Mouse (Mus musculus): ENCODE measurements around the gene Trpv6. TPM values are rescaled to one million over a fixed set of nuclear protein-coding genes. Genes with fewer than 3 reads are reported as not detected.

The Trpv6 gene
- not detected for total RNA-seq (2021)
- long read RNA-seq, experiment 1 = 0 reads
- long read RNA-seq, experiment 2 = 0 reads

DNA sequence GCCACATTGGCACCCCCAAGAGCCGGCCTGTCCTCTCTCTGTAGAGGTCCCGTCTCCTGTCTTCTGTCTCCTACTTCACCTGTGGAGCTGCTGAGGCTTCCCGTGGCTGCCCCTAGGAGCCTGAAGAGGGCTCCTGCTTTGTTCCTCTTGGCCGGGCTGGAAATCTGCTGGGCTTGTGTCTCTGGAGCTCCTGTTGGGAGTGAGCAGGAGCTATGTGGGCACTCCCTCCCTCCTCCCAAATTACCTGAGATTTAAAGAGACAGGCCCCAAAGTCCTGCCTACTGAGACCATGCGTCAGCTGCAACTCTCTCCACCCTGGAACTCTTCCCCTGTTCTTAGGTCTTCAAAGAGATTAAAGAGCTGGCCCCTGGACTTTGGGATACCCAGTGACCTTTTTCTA lies at the start of gene Trpv6:
Trpv6 (minus strand) TSS at position 228 of the 400 bp plus-strand sequence.
- no peak for DNase-seq

DNA sequence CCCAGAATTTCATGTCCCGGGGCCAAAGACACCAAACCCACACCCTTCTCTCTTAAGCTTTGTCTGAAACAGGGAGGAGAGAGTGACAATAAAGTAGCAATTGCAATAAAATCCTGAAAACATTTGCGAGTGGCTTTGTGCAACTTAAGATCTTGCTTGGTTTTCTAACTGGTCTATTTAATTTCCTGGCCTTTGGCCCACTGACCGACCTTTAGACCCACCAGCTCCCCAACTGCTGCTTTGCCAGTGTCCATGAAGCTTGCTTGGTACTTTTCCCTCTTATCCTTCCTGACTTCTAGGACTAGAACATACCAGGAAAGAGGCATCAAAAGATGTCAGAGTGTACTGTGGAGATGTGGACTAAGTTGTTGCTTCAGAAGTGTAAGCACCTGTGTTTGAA lies 49.4 kb upstream of the Trpv6 start:
- DNase-seq = no peak

DNA sequence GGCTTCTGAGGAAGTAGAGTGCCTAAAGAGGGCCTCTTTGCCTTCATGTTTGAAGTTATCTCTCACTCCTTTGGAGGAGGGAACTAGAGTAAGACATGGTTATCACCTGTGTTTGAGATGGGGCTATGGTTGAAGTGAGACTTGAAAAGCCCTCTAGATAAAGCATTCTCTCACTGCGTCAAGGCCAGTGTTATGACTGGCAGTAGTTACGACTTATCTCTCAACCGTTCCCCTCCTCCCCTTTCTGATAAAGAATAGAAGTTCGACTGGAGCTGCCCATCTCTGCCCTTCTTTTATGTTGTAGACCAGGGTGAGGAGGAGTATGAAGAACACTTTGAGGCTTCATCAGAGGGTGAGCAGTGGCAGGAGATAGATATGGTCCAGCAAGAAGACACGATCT lies 48.7 kb upstream of the Trpv6 start:
- no peak for DNase-seq

DNA sequence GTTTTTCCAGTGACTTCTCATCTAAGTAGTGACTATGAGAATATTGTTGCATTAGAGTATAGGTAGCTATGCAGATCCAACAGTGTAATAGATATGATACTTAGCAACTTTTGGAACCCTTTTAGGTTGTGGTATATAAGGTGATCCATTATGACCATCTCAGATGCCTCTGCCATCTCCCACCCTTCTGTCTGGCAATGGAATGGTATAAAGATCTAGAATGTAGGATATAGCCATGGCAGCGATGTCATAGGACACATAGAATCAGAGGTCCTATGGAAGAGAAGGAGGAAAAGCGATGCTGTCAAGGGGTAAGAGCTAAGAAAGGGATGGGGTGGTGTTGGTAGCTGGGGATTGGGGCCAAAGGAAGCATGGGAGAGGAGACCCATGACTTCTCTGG lies 47.9 kb upstream of the Trpv6 start, which contains the start of gene Llcfc1:
Llcfc1 (plus strand) TSS at position 301 of the 400 bp plus-strand sequence.
- no peak for DNase-seq

DNA sequence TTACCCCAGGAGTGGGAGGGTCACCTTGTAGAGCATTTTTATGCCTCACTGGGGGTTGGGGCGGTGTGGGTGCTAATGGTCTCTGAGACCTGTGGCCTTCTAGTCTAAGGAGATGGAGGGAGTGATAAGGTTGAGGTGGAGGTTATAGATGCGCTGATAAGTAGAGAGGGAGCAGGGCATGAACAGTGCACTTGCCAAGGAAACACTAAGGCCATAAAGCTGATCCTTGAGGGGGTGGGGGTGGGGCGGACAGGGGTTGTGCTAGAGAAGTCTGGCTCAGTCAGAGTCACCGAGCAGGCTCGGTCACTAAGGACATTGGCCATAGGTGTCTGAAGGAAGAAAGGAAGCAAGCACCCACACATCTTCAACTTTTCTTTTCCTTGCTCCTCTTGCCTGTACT lies 45.5 kb upstream of the Trpv6 start:
- DNase-seq = no peak

DNA sequence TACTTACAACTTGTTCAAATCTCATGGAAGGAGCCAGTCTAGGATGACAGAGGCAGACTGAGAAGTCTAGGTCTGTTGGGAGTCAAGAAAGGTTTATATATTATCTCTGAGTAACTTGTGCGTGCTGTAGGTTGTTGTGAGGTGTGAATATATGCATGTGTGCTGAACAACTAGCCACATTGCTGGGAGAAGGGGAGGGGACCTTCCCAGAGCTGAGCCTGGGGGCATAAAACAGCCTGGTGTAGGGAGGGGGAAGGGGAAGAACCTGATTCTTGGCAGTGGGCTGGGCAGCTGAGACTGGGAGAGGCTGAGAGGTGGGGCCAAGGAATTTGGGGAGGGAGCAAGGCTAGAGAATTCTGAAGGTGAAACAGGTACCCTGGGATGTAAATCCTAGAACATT lies 44.5 kb upstream of the Trpv6 start, which contains the start of gene Trpv5:
Trpv5 (minus strand) TSS at position 101 of the 400 bp plus-strand sequence.
- no peak for DNase-seq

DNA sequence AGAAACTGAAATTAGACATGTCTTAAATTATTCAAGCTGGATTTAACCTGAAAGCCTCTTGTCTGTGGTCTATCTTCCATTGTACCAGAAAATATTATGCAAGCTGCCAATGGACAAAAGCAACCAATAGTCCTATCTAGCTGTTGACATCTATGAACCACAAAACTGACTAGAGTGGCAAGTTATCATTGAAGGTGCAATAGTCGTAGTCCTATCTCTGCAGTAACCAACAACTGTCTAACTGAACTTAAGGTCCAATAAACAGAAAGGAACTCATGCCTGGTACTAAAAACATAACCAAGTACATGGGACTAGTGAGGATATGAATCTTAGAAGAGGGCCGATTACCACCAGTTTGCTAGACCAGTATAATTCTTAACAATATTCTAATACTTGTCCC lies 40.3 kb upstream of the Trpv6 start:
- DNase-seq = no peak

DNA sequence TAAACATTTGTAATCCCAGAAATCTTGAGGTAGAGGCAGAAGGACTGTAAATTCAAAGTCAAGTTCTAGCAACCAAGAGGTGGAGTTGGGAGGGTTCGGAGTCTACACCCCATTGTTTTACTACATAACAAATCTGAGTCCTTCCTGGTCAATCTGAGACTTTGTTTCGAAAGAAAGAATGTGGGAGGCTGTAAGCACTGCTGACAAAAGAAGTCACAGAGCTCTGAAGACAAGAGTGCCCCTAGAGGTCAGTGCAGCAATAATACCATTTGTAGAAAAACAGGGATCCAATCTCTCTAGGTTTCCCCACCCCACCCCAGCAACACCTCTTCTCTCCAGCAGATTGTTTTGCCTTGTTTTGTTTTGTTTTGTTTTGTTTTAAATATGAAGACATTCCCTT lies 26.1 kb upstream of the Trpv6 start:
- no peak for DNase-seq

DNA sequence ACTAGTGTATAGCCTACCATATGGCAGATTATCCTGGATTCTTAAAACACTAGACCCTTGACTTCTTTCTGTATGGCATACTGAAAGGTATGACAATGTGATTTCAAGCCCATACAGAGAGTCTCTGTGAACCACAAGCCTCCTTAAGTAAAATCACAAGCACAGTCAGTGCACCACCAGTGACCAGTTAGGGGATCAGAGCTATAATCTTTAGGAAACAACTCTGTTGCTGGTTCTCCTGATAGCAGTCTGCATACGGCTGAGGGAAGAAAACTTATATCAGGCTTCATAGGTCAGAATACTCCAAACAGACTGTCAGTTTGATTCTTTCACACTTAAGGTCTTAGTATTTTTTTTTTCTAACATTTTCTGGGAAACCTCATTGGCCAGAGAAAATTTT lies 22.3 kb upstream of the Trpv6 start:
- no peak for DNase-seq

DNA sequence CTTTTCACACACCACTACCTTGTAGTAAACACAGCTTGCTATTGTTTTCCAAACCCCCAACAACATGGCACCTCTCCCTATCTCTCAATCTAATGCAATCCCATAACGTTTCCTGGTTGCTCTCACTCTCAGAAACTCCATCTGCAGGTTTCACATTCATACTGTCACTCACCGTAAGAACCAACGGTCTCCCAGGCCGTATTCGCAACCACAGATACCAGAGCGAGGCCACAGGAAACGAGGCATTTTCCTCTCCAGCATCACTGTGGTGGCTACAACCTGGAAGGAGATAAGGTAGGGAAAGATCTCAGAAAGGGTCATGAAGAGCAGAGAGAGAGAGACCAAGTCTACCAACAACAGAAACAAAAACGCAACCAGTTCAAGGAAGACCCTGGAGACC lies 18.4 kb upstream of the Trpv6 start:
- DNase-seq = no peak

DNA sequence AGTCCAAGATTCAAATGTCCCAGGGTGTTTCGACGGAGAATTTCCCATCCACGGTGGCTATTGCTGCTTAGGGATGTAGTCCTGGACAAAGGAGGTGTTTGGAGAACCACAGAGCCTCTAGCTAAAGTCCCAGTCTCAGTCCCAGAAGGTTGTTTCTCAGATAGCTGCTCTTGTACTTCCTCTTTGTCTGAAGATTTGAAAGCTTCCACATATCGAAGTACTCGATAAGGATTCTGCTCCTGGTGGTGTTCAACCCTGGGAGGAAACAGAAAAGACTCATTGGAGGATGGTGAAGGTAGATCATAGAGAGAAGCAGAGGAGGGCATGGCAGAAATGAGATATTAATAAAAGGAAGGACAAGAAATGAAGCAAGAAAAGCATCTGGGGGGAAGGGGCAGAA lies 17.0 kb upstream of the Trpv6 start:
- no peak for DNase-seq

DNA sequence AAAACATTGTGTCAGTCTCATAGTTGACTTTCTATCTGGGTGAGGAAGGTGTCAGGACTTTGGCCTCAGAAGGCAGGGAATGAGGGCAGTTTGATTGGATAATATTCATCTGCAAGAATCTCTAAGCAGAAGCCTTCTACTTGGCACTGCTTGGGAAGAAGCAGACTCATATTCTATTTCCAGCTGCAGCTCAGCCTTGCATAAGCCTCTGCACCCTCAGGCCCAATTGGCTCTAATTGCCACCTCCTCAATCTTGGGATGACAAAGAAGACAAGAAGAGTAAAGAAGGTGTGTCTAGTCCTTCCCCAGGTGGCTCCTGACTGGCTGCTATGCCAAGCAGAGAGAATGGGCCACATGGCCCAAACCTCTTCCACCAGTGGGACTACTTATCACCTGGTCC lies 10.5 kb upstream of the Trpv6 start:
- no peak for DNase-seq

DNA sequence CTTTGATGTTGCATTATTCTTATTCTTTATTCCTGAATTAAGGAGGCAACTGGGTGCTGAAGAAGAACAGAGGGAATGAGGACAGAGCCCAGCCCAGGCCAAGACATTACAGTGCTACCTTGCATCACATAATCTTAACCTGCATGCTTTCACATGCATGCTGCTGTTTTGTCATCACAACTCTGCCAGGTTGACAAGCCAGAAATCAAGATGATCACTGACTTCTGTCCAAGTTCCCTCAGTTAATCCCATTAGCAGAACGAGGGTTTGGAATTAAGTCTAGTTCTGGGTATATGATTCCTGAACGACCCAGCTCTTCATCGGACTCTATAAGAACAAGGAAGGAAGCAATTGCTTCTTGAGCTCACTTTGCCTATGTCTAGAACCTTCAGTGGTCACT lies 10.0 kb upstream of the Trpv6 start:
- DNase-seq = no peak

DNA sequence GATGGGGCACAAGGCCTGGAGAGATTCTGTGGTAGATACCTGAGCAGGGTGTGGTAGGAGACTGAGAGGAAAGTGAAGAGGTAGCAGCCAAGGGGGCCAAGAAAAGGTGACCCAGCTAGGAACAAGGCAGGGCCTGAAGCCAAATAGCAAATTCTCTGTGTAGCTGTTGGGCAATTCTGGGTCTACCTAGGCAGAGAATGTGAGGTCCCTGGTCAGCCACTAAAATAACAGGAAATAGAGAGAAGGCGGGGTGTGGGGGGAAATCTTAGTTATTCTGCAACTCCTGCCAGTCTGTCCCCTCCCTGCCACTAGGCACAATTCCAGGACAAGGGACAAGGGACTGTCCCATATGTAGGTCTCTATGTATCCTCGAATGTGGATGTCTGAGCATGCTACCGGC lies 7.0 kb upstream of the Trpv6 start:
- DNase-seq = no peak

DNA sequence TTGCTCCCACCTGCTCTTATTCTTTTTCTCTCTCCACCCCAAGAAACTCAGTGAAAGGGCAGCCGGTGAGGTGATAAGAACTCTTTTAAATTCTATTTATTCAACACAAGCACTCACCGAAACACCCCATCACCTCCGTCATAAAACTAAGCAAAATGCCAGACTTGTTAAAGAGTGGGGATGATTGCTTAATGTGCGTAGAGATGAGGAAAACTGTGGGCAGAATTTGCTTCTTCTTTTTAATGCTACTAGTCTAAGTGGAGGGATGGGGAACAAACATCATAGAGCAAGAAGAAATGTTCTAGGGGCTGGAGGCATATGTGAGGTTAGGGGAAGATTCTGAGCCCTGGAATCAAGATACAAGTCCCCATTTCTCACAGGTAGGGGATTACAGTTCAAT lies 6.6 kb upstream of the Trpv6 start:
- DNase-seq = no peak

DNA sequence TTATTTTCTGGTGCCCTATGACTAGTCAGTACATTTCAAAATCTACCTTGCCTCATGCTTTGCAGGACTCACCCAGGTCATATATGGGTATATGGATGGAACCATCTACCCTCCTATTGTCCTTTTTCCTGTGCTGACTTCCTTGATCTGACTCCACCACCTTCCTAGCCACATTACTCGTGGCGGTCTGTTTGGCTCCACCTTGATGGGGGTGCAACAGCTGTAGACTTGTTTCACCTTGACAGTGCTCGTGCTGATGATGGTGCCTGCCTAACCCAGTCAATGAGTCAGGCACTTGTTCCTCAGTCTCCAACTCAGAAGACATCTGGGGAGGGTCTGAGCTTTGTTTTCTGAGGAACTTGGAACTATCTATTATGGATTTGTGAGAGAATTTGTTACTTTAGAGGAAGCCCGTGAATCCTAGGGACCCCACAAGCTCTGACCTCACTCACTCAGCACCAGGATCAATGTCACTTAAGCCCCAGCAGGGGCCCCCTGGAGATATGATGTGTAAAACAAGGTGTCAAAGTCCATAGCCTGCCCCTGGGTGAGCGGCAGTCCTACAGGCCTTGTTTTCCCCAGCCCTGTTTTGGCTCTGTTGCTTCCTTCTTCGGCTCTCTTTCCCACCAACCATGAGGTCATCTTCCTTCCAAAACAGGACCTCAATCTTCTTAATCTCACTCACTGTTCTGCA lies 5.1 kb upstream of the Trpv6 start:
- no peak for DNase-seq

DNA sequence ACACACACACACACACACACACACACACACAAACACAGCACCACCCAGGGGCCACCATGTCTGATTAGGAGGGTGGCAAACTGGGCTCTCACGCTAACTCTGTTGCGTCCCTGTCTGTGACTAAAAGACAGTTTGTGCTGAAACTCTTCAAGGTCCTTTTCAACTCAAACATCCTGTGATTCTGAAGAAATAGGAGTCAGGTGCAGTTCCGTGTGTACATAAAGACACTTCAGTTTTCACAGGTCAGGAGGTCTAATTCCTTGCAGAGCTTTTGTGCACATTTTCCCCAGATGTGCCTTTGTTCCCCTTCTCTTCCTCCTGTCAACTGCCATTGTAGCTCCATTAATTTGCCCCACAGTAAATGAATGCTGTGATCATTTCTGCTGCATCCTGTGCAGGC lies 4.2 kb upstream of the Trpv6 start:
- no peak for DNase-seq

DNA sequence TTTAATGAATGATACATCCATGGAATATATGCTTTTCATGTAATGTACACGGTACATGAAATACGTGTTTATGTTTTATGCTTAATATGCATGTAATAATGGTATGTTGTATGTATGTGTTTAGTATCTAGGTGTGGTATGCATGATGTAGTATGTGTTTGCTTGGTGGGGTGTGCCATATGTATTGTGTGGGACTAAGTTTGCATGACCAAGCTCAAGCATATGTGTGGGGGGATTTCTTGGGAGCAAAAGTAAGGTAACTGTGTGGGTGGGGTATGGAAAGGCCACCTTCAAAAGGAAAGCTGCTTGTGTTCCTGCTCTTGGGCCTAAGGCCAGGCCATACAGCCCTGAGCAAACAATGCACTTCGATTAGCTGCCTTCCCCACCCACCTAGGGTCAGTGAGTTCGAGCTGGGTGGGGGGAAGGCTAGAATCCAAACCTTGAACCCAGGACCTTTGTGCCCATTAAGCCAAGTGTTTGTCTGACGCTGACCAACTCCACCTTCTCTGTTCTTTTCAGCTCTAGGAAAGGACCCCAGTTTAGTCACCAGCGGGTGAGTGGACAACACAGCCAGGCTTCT lies 1.8 kb upstream of the Trpv6 start:
- DNase-seq = no peak

DNA sequence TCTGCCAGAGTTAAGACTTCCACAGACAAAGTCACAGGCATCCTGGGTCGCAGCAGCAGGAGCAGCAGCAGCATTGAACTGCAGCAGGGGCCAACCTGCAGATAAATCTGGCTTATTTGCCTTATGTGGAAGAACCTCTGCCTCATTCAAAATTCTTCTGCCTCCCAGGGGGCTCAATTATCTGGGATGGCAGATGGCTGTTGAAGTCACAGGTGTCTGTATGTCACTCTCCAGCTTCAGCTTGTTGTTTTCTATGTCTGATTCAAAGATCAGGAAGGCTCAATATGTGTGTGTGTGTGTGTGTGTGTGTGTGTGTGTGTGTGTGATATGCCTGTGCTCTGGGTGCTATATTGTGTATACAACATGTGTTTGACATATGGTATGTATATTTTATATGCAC lies 1.2 kb upstream of the Trpv6 start:
- no peak for DNase-seq

DNA sequence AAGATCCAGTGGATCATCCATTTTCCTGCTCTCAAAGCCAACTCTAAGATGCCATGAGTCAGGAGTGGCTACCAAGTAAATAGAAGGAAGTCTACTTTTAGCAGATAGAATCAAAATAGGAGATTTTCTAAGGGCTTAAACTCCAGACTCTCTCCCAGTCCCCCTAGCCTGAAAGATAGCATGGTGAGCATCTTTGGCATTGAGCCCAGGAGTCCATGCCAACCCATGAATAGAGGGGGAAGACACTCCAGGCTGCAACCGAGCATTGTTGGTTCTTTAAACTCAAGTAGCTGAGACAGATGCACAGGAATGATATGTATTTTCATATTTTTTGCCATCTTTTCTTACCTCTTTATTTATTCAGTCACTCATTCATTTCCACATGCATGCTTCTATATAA lies 994 bp downstream of the Trpv6 start:
- DNase-seq = no peak

DNA sequence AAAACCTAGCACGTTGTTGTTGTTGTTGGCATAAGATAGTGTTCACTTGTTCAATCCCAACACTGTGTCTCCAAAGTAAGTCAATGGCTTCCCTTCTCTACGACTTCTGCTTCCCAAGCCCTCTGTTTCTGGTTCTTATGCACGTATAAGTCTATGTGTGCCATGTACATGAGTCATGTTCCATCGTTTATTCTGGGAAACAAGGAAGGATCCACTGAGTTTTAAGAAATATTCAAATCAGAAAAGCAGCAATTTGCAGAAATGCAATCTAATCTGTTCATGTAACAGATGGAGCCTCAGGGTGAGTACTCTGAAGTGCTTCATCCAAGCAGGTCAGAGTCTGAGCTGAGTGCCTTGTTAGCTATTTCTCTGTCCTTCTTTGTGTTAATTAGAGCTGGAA lies 4.7 kb downstream of the Trpv6 start:
- no peak for DNase-seq

DNA sequence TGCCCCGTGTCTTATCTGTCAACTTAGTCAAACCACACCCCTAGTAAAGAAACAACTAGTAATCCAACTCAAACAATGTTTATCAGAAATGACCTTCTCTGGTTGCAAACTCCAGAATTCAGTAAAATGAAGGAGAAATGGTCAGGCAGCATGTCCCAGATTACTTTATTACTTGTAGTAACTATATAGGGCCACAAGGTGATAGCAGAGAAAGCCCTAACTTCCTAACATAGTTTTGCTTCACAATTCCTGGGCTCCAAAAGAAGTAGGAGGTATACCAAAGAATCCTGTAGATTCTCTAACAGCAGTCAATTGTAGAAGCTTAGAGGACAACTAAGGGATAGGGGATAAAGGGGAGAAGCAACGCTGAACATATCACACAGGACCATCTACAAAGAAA lies 5.4 kb downstream of the Trpv6 start:
- DNase-seq = no peak

DNA sequence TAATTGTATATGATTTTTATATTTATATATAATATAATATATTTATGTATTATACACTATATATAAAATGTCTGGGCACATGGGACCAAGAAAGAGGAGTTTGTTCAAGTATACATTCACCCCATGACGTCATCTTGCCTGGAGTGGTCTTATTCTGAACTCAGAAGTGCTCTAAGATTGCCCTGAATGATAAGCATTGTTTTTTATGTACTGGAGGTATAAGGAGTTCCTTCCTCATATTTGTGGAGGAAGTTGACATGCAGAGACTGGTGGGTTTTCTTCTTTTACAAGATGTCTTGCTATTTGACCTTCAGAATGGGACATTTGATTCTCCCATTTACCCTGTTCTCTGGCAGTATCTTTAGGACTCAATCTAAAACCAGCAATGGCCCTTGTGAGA lies 8.0 kb downstream of the Trpv6 start:
- DNase-seq = no peak

DNA sequence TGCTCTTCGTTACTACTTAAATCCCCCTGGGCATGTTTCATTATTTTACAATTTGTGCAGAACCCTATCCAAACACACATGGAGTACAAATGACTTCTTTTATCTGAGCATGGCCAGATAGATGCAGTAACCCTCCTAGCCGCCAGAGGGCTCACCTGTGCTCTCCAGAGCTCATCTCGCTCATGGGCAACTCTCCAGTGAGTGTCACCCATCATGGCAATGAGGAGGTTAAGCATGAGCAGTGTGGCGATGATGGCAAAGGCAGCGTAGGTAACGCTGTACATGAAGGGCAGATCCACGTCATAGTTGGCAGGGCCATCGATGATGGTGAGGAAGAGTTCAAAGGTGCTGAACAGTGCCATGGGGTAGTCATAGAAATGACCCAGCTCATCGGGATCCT lies 13.5 kb downstream of the Trpv6 start:
- DNase-seq = no peak
